In genomic region chr2:148542340-148542739, GRCm38 (mm10) we compare ENCODE assay signal across 20 mouse cellular contexts.
A peak's percentile ranks its signal among the peaks of the same experiment; 100 is the strongest.
DNase-seq lines count a peak whose midpoint lies in the region; ATAC-seq and TF ChIP-seq lines count a peak whose summit lies in the region.
"Had no signal": no experiment of that assay in that cellular context is flagged by ENCODE, and none has a peak within 500 bp of the region (broad histone marks: within the 10 kb centered on the region; RNA-seq: fewer than 3 reads in every experiment).

No protein-coding gene starts in this region.

- no peak overlapping the region for H3K4me2 ChIP-seq in lung, embryonic 14.5 days
- no peak overlapping the region for H3K4me2 ChIP-seq in lung, postnatal 0 days (replicated peaks; ENCODE audit: low read depth, low read length)
- no peak overlapping the region for H3K4me2 ChIP-seq in hindbrain, embryonic 14.5 days (replicated peaks)
- H3K4me2 ChIP-seq in forebrain, postnatal 0 days (ENCODE audit: low read depth) = no peak overlapping the region
- H3K4me2 ChIP-seq: heart, embryonic 11.5 days; hindbrain, embryonic 12.5 days; intestine, embryonic 15.5 days had no signal

- DNase-seq in lung, embryonic 14.5 days = peak; percentile 58
- no peak for DNase-seq in lung, adult 2 months
- DNase-seq in lung, postnatal 0 days (ENCODE audit: low spot score) = peak; percentile 43
- no peak for DNase-seq in lung, postnatal 25 days (ENCODE audit: low spot score)
- DNase-seq in NIH3T3 (ENCODE audit: low read depth) = peak; percentile 63
- no peak for DNase-seq in hindbrain, embryonic 14.5 days (ENCODE audit: low spot score)
- DNase-seq in forebrain, postnatal 0 days = no peak
- DNase-seq: adrenal gland, adult 2 months; adrenal gland, postnatal 14 days; cerebellum, adult 11-12 months; cerebellum, adult 8-10 months; cerebellum, postnatal 14 days; gastrocnemius, adult 2 months; gastrocnemius, postnatal 14 days had no signal

- peak; percentile 54 for ATAC-seq in lung, embryonic 14.5 days (ENCODE audit: insufficient read depth)
- ATAC-seq in lung, postnatal 0 days = peak; percentile 68; the same call in 1 of the 2 replicates
- no peak for ATAC-seq in hindbrain, embryonic 14.5 days (ENCODE audit: low FRiP score)
- no peak for ATAC-seq in forebrain, postnatal 0 days
- ATAC-seq: forebrain, embryonic 14.5 days; hindbrain, embryonic 16.5 days; intestine, embryonic 15.5 days had no signal

- no peak overlapping the region for H3K4me3 ChIP-seq in lung, embryonic 14.5 days (ENCODE audit: low read depth, low read length)
- H3K4me3 ChIP-seq in lung, adult 2 months (replicated peaks; ENCODE audit: extremely low read depth, low read depth, low read length) = no peak overlapping the region
- H3K4me3 ChIP-seq in lung, postnatal 0 days (ENCODE audit: low read depth, low read length) = no peak overlapping the region
- no peak overlapping the region for H3K4me3 ChIP-seq in hindbrain, embryonic 14.5 days (replicated peaks; ENCODE audit: low read length)
- no peak overlapping the region for H3K4me3 ChIP-seq in forebrain, postnatal 0 days (ENCODE audit: low read depth, low read length)
- H3K4me3 ChIP-seq: forebrain, embryonic 10.5 days; gastrocnemius, adult 2 months; hindbrain, embryonic 12.5 days; intestine, embryonic 15.5 days had no signal

- no peak for TF ChIP-seq POLR2A in lung, adult 2 months (IDR thresholded peaks at IDR 0.05; ENCODE audit: borderline replicate concordance, extremely low read depth, low read depth, low read length)

- H3K36me3 ChIP-seq in lung, embryonic 14.5 days (ENCODE audit: insufficient read depth) = no peaks in the 10 kb centered on the region
- no peaks in the 10 kb centered on the region for H3K36me3 ChIP-seq in lung, postnatal 0 days (ENCODE audit: insufficient read depth, low read length)
- no peaks in the 10 kb centered on the region for H3K36me3 ChIP-seq in hindbrain, embryonic 14.5 days (replicated peaks; ENCODE audit: control insufficient read depth, insufficient read depth)
- H3K36me3 ChIP-seq in forebrain, postnatal 0 days (ENCODE audit: insufficient read depth) = no peaks in the 10 kb centered on the region
- H3K36me3 ChIP-seq: forebrain, embryonic 10.5 days; hindbrain, embryonic 12.5 days; intestine, embryonic 15.5 days had no signal

- no peak for TF ChIP-seq CTCF in lung, embryonic 14.5 days (IDR thresholded peaks at IDR 0.05; ENCODE audit: low read depth)
- TF ChIP-seq CTCF in lung, adult 2 months (IDR thresholded peaks at IDR 0.05; ENCODE audit: insufficient read depth, low read length) = no peak
- no peak for TF ChIP-seq CTCF in lung, postnatal 0 days (IDR thresholded peaks at IDR 0.05)
- no peak for TF ChIP-seq CTCF in forebrain, postnatal 0 days (IDR thresholded peaks at IDR 0.05; ENCODE audit: low read depth)

- peaks cover 9% of the 10 kb centered on the region for H3K4me1 ChIP-seq in lung, embryonic 14.5 days (ENCODE audit: insufficient read depth)
- H3K4me1 ChIP-seq in lung, adult 2 months (ENCODE audit: control insufficient read depth, insufficient read depth, low read length) = peaks cover 4% of the 10 kb centered on the region; the same call in 1 of the 2 replicates
- H3K4me1 ChIP-seq in lung, postnatal 0 days (ENCODE audit: insufficient read depth, low read depth, low read length) = no peaks in the 10 kb centered on the region; the same call in 1 of the 2 replicates
- H3K4me1 ChIP-seq in hindbrain, embryonic 14.5 days (replicated peaks; ENCODE audit: control insufficient read depth, insufficient read depth, low read length) = no peaks in the 10 kb centered on the region
- no peaks in the 10 kb centered on the region for H3K4me1 ChIP-seq in forebrain, postnatal 0 days (ENCODE audit: insufficient read depth)
- H3K4me1 ChIP-seq: forebrain, embryonic 10.5 days; hindbrain, embryonic 12.5 days had no signal

- no peak overlapping the region for H3K9ac ChIP-seq in lung, embryonic 14.5 days
- H3K9ac ChIP-seq in lung, postnatal 0 days (replicated peaks; ENCODE audit: low read depth) = no peak overlapping the region
- H3K9ac ChIP-seq in hindbrain, embryonic 14.5 days = no peak overlapping the region
- H3K9ac ChIP-seq in forebrain, postnatal 0 days = no peak overlapping the region
- H3K9ac ChIP-seq: hindbrain, embryonic 12.5 days; intestine, embryonic 15.5 days had no signal

- no peak overlapping the region for H3K27ac ChIP-seq in lung, embryonic 14.5 days (ENCODE audit: low read depth)
- H3K27ac ChIP-seq in lung, postnatal 0 days (ENCODE audit: low read length) = no peak overlapping the region
- no peak overlapping the region for H3K27ac ChIP-seq in hindbrain, embryonic 14.5 days
- no peak overlapping the region for H3K27ac ChIP-seq in forebrain, postnatal 0 days (ENCODE audit: low read depth, low read length)
- H3K27ac ChIP-seq: forebrain, embryonic 10.5 days; gastrocnemius, adult 2 months; hindbrain, embryonic 12.5 days; intestine, embryonic 15.5 days had no signal

- no peaks in the 10 kb centered on the region for H3K27me3 ChIP-seq in lung, embryonic 14.5 days (ENCODE audit: insufficient read depth, low read length)
- no peaks in the 10 kb centered on the region for H3K27me3 ChIP-seq in lung, postnatal 0 days (replicated peaks; ENCODE audit: insufficient read depth, low read length)
- no peaks in the 10 kb centered on the region for H3K27me3 ChIP-seq in hindbrain, embryonic 14.5 days (ENCODE audit: control insufficient read depth, insufficient read depth, low read length)
- H3K27me3 ChIP-seq in forebrain, postnatal 0 days (ENCODE audit: insufficient read depth, low read length) = no peaks in the 10 kb centered on the region
- H3K27me3 ChIP-seq: hindbrain, embryonic 12.5 days; intestine, embryonic 15.5 days had no signal

- peak; percentile 60; the same call in 1 of the 2 replicates for TF ChIP-seq EP300 in lung, postnatal 0 days (IDR thresholded peaks at IDR 0.05)

- H3K9me3 ChIP-seq in lung, embryonic 14.5 days (ENCODE audit: low read depth, low read length) = no peaks in the 10 kb centered on the region
- H3K9me3 ChIP-seq in lung, postnatal 0 days (ENCODE audit: low read length) = no peaks in the 10 kb centered on the region
- no peaks in the 10 kb centered on the region for H3K9me3 ChIP-seq in hindbrain, embryonic 14.5 days (ENCODE audit: control insufficient read depth, low read length)
- H3K9me3 ChIP-seq in forebrain, postnatal 0 days (ENCODE audit: low read length) = no peaks in the 10 kb centered on the region
- H3K9me3 ChIP-seq: forebrain, embryonic 10.5 days; hindbrain, embryonic 12.5 days; intestine, embryonic 15.5 days had no signal

Comparison
In these comparisons a context has a peak if more than half of its experiments do, and no peak if none do; other contexts are left out.
1. DNase-seq: peak in lung, embryonic 14.5 days (single experiment), lung, postnatal 0 days (single experiment) and NIH3T3 (single experiment); none in lung, adult 2 months (single experiment), lung, postnatal 25 days (single experiment), hindbrain, embryonic 14.5 days (single experiment) and forebrain, postnatal 0 days (single experiment).
2. ATAC-seq: peak in lung, embryonic 14.5 days (single experiment) and lung, postnatal 0 days (single experiment); none in hindbrain, embryonic 14.5 days (single experiment) and forebrain, postnatal 0 days (single experiment).